Mouse (Mus musculus) MEL (cell line): Measurements from ENCODE around the gene Setd5. TPM values are rescaled to one million over a fixed set of nuclear protein-coding genes. Genes with fewer than 3 reads are reported as not detected.

ENCODE experiments used
- DNase-seq: peaks from one replicate; pipeline ENCODE4 v3.0.0; 2011; ENCODE audit warnings: low read depth, low spot score
- H3K27ac ChIP-seq: 2 replicates; pipeline ENCODE4 v1.5.1; 2012; ENCODE audit warnings: low read depth, mild to moderate bottlenecking, control low read depth, low read length, moderate library complexity; ENCODE audit not compliant: control insufficient read depth
- H3K27me3 ChIP-seq, 2 experiments: fragments of 150-350 bp in 1 of 2; sonication (generic) in 1 of 2; 2 replicates each; pipeline ENCODE4 v1.6.1; 2012; ENCODE audit warnings: low read length in 2 of 2, mild to moderate bottlenecking in 2 of 2, improper control_type of control experiment in 1 of 2, moderate library complexity in 1 of 2; ENCODE audit not compliant: insufficient read depth in 2 of 2, control insufficient read depth in 1 of 2
- H3K36me3 ChIP-seq, 2 experiments: 2 replicates each; pipeline ENCODE4 v1.6.1; 2012 to 2014; ENCODE audit warnings: low read length in 2 of 2, improper control_type of control experiment in 1 of 2, inconsistent platforms in 1 of 2, mild to moderate bottlenecking in 1 of 2; ENCODE audit not compliant: insufficient read depth in 2 of 2, control insufficient read depth in 1 of 2
- H3K4me1 ChIP-seq, 2 experiments: fragments of 150-350 bp in 1 of 2; sonication (generic) in 1 of 2; 2 replicates each; pipeline ENCODE4 v1.6.1; 2012; ENCODE audit warnings: low read length in 2 of 2, improper control_type of control experiment in 1 of 2, mild to moderate bottlenecking in 1 of 2; ENCODE audit not compliant: insufficient read depth in 2 of 2, control insufficient read depth in 1 of 2
- H3K4me3 ChIP-seq, 2 experiments: fragments of 150-350 bp in 1 of 2; sonication (generic) in 1 of 2; 2 replicates each; pipeline ENCODE4 v1.5.1; 2012; ENCODE audit warnings: low read depth in 2 of 2, low read length in 2 of 2, mild to moderate bottlenecking in 2 of 2, moderate library complexity in 2 of 2, control low read depth in 1 of 2, improper control_type of control experiment in 1 of 2; ENCODE audit not compliant: control insufficient read depth in 1 of 2, insufficient read depth in 1 of 2
- H3K79me2 ChIP-seq: 2 replicates; pipeline ENCODE4 v1.6.1; 2012; ENCODE audit warnings: mild to moderate bottlenecking, low read length, moderate library complexity; ENCODE audit not compliant: control insufficient read depth, poor library complexity, insufficient read depth
- H3K9ac ChIP-seq: 2 replicates; pipeline ENCODE4 v1.6.1; 2012; ENCODE audit warnings: low read depth, mild to moderate bottlenecking, control low read depth, low read length, moderate library complexity; ENCODE audit not compliant: control insufficient read depth, poor library complexity, severe bottlenecking
- H3K9me3 ChIP-seq: fragments of 150-350 bp; sonication (generic); replicated peaks from 2 replicates; pipeline ENCODE4 v1.6.1; 2012; ENCODE audit warnings: mild to moderate bottlenecking, low read length, improper control_type of control experiment, moderate library complexity; ENCODE audit not compliant: insufficient read depth
- EP300 ChIP-seq, 2 experiments: IDR thresholded peaks; 2 replicates each; pipeline ENCODE4 v1.6.1; 2011; ENCODE audit warnings: improper control_type of control experiment in 2 of 2, low read length in 2 of 2, low read depth in 1 of 2, mild to moderate bottlenecking in 1 of 2
- ETS1 ChIP-seq: IDR thresholded peaks from 2 replicates; pipeline ENCODE4 v1.6.1; 2012; ENCODE audit warnings: low read depth, mild to moderate bottlenecking, inconsistent platforms, low read length, improper control_type of control experiment, moderate library complexity
- GATA1 ChIP-seq: IDR thresholded peaks from 2 replicates; pipeline ENCODE4 v1.6.1; 2011; ENCODE audit warnings: low read depth, low read length, improper control_type of control experiment
- JUND ChIP-seq: IDR thresholded peaks from 2 replicates; pipeline ENCODE4 v1.6.1; 2011; ENCODE audit warnings: low read depth, mild to moderate bottlenecking, improper control_type of control experiment, low read length
- MAZ ChIP-seq: IDR thresholded peaks from 2 replicates; pipeline ENCODE4 v1.6.1; 2012; ENCODE audit warnings: low read depth, mild to moderate bottlenecking, inconsistent platforms, low read length, improper control_type of control experiment
- MEF2A ChIP-seq: IDR thresholded peaks from 2 replicates; pipeline ENCODE4 v1.6.1; 2014; ENCODE audit warnings: low read depth, mild to moderate bottlenecking, inconsistent platforms, low read length, improper control_type of control experiment; ENCODE audit not compliant: poor library complexity, insufficient replicate concordance, severe bottlenecking; ENCODE audit errors: extremely low read depth
- MYC ChIP-seq: IDR thresholded peaks from 2 replicates; pipeline ENCODE4 v1.6.1; 2011; ENCODE audit warnings: low read depth, mild to moderate bottlenecking, low read length, improper control_type of control experiment, moderate library complexity
- NRF1 ChIP-seq: IDR thresholded peaks from 2 replicates; pipeline ENCODE4 v1.6.1; 2014; ENCODE audit warnings: low read depth, mild to moderate bottlenecking, inconsistent platforms, low read length, improper control_type of control experiment, moderate library complexity; ENCODE audit not compliant: poor library complexity, insufficient read depth, severe bottlenecking
- RAD21 ChIP-seq: IDR thresholded peaks from 2 replicates; pipeline ENCODE4 v1.6.1; 2011; ENCODE audit warnings: mild to moderate bottlenecking, low read depth, low read length, improper control_type of control experiment
- TCF12 ChIP-seq: IDR thresholded peaks from 2 replicates; pipeline ENCODE4 v1.6.1; 2014; ENCODE audit warnings: low read depth, mild to moderate bottlenecking, inconsistent platforms, low read length, improper control_type of control experiment, moderate library complexity
- USF1 ChIP-seq: IDR thresholded peaks from 2 replicates; pipeline ENCODE4 v1.6.1; 2014; ENCODE audit warnings: low read depth, mild to moderate bottlenecking, inconsistent platforms, low read length, improper control_type of control experiment, moderate library complexity
- ZKSCAN1 ChIP-seq: IDR thresholded peaks from 2 replicates; pipeline ENCODE4 v1.6.1; 2012; ENCODE audit warnings: low read depth, mild to moderate bottlenecking, inconsistent platforms, low read length, improper control_type of control experiment, moderate library complexity
- ZMIZ1 ChIP-seq: IDR thresholded peaks from 2 replicates; pipeline ENCODE4 v1.6.1; 2012; ENCODE audit warnings: low read depth, mild to moderate bottlenecking, inconsistent platforms, low read length, improper control_type of control experiment, moderate library complexity
- polyA plus RNA-seq, 2 experiments: library from polyadenylated mRNA; stranded (reverse) in 1 of 2; unstranded in 1 of 2; fragments of >175 nt in 1 of 2; fragments of >200 nt in 1 of 2; gene quantifications; 2 replicates each; pipeline versions ENCODE4 v1.2.1 to v1.2.4; 2012; ENCODE audit warnings: low replicate concordance in 2 of 2, low read depth in 1 of 2; ENCODE audit not compliant: insufficient read length in 2 of 2, insufficient read depth in 1 of 2, missing spikeins in 1 of 2
- total RNA-seq: library from RNA; depleted of rRNA; stranded (reverse); fragments of 300-350 nt; gene quantifications from 2 replicates; pipeline ENCODE4 v1.2.3, GENCODE M21; 2012

Gene Setd5
- total and polyA plus RNA-seq, 3 experiments, result 43.5 to 185 (median 80.2) TPM

DNA sequence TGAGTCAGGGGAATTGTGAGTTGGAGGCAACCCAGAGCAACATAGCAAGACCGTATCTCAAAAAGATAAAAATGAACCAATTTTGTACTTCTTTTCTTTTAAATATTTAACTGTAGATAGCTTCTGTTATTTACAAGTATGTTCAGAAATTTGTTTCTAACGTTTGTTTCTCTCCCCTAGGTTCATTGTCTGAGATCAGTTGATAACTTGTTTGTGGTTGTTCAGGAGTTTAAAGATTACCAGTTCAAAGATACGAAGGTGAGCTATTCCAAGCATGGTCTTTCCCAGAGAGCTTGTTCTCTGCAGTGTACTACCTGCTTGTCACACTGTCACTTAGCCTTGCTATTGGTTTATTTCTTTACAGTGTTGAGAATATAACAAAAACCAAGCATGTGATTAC is 28.0 kb upstream of the Setd5 start:
- Histone ChIP-seq H3K4me3 (peak overlapping the region in 1 of 2 experiments; percentile 73; a peak in 3 of 4 replicates), H3K27me3 (no peaks in the 10 kb centered on the region), H3K36me3 (peaks cover 31 to 39% of the 10 kb centered on the region in 2 experiments), H3K9me3 (no peaks in the 10 kb centered on the region), H3K79me2 (peaks cover 46% of the 10 kb centered on the region), H3K4me1 (peaks cover 13 to 19% of the 10 kb centered on the region in 2 experiments; a peak in 3 of 4 replicates), H3K27ac (peak overlapping the region; percentile 82), H3K9ac (peak overlapping the region; percentile 85)
- peak; percentile 38 for DNase-seq
- TF ChIP-seq EP300 (IDR thresholded peaks at IDR 0.05; ENCODE audit: low read depth in 1 of 2, low read length in 2 of 2) (peak; percentile 72 to 79), ZKSCAN1 (no peak), MAZ (no peak), TCF12 (peak; percentile 65; the same call in 1 of the 2 replicates), MYC (0 out of 2 replicates have a peak, but pooled peaks have one; percentile 33), GATA1 (peak; percentile 71), ETS1 (peak; percentile 34; the same call in 1 of the 2 replicates)

DNA sequence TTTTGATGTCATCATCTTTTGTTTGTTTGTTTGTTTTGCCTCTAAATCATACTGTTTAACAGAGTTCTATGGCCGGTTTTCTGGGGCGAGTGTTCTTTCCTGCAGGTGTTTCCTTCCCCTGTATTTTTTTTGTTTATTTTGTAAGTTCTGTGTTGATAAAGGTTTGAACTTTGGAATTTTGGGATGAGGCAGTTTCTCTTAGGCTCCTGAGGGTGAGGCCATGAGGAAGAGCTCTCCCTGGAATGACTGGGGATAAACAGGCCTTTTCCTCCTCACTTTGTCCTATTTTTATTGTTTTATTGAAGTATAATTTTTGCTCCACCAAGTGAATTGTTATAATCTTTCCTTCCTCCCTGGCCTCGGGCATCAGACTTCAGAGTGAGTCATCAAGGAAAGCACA is 24.2 kb upstream of the Setd5 start:
- H3K9ac ChIP-seq, result no peak overlapping the region
- TF ChIP-seq ZKSCAN1, result no peak
- TF ChIP-seq USF1, result no peak
- no peak for TF ChIP-seq ZMIZ1
- peaks cover 29 to 59% of the 10 kb centered on the region in 2 experiments for H3K36me3 ChIP-seq
- H3K79me2 ChIP-seq, result peaks cover 22% of the 10 kb centered on the region
- H3K4me3 ChIP-seq, result no peak overlapping the region
- H3K9me3 ChIP-seq, result no peaks in the 10 kb centered on the region
- no peak overlapping the region for H3K27ac ChIP-seq
- H3K27me3 ChIP-seq, result no peaks in the 10 kb centered on the region
- H3K4me1 ChIP-seq, result peaks cover 9 to 18% of the 10 kb centered on the region in 2 experiments; a peak in 3 of 4 replicates
- DNase-seq, result no peak

DNA sequence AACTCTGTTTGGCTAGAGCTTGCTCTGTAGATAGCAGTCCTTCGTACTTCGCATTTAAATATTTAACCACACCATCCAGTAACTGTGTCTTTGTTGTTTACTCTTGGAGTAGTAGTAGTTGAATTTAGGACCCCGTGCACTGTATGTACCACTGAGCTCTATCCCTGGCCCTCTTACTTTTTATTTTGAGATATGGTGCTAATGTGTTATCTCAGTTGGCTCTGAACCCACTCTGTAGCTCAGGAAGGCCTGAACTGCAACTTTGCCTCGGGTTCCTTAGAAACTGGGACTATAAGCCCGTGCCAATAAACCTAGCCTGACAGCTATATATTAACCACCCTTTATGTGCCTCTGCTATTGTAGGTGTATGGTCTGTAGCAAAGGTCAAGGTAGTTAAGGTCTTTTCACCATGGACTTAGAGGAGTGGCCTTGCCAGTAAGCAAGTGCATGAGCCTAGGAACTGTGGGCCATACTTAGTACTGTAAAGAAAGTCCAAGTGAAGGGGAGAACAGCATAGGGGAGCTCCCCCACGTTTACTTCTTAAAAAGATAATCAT is 22.5 kb upstream of the Setd5 start:
- Histone ChIP-seq H3K27me3 (no peaks in the 10 kb centered on the region), H3K36me3 (peaks cover 13 to 74% of the 10 kb centered on the region in 2 experiments), H3K4me1 (peaks cover 3 to 8% of the 10 kb centered on the region in 2 experiments; a peak in 3 of 4 replicates), H3K27ac (no peak overlapping the region), H3K79me2 (peaks cover 12% of the 10 kb centered on the region), H3K4me3 (no peak overlapping the region), H3K9me3 (no peaks in the 10 kb centered on the region), H3K9ac (no peak overlapping the region)
- TF ChIP-seq ETS1, result no peak
- no peak for TF ChIP-seq JUND
- no peak for TF ChIP-seq NRF1
- no peak for TF ChIP-seq RAD21
- TF ChIP-seq MEF2A, result no peak
- no peak for DNase-seq
